Mouse (Mus musculus) small intestine, adult 2 months (tissue): ENCODE results near the gene Spint2.

Experiments
- CTCF ChIP-seq: fragments of 200-500 bp; IDR thresholded peaks from 2 replicates; pipeline ENCODE4 v1.5.1; 2012; ENCODE audit warnings: low read depth, mild to moderate bottlenecking, control low read depth, inconsistent platforms, low read length, moderate library complexity, mixed read lengths; ENCODE audit not compliant: insufficient replicate concordance, insufficient read length; ENCODE audit errors: extremely low read depth
- POLR2A ChIP-seq: fragments of 200-500 bp; IDR thresholded peaks from 2 replicates; pipeline ENCODE4 v1.6.1; 2012; ENCODE audit warnings: low read depth, mild to moderate bottlenecking, control low read depth, inconsistent platforms, low read length, moderate library complexity

DNA sequence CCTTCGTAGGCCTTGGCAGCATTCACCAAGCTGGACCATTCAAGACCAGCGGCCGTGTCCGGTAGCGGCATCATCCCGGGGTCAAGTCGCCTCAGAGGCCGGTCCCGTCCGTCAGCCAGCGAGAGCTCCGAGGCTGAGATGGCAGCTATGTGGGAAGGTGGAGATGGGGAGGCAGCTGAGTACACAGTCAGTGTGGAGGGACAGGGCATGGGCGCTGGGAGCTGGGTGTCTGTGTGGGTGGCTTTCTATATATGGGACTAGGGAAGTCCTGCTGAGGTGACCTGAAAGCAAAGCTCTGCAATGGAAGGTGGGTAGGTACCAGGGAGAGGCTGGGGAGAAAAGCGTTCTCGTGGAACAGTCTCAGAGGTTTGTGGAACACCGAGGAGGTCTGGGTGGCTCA lies 47.3 kb upstream of the Spint2 start:
- TF ChIP-seq CTCF (no peak), POLR2A (no peak)
